Mouse (Mus musculus): Measurements from ENCODE around the gene Gtf2h5. TPM values are rescaled to one million over a fixed set of nuclear protein-coding genes. Genes with fewer than 3 reads are reported as not detected.

Gtf2h5 gene
- polyA plus RNA-seq, 1 experiment from 2014 or later, result 183 TPM

DNA sequence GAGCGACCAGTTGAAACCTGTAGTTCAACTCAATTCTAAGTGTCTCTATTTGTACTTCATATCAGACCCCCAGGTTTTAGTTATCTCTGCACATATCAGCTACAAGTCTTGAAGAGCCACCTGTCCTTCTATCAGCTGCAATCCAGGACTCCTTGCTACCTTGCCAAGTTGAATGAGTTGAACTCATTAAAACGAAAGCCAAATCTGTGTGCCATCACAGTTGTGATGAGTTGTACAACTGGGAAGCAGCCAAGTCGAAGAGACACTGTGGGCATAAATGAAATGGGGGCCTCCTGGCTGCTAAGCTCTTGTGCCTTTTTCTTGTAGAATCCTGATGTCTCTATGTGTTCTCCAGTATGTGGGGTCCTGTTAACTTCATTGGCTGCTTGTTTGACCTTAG, 45.9 kb downstream of the Gtf2h5 start:
- no peak for ATAC-seq (ENCODE audit: insufficient read depth)
- Histone ChIP-seq H3K36me3 (ENCODE audit: insufficient read depth) (peaks cover 27% of the 10 kb centered on the region), H3K4me1 (ENCODE audit: insufficient read depth) (no peaks in the 10 kb centered on the region), H3K4me2 (no peak overlapping the region), H3K27ac (ENCODE audit: low read depth) (no peak overlapping the region), H3K9me3 (ENCODE audit: low read depth, low read length) (no peaks in the 10 kb centered on the region), H3K4me3 (ENCODE audit: low read depth, low read length) (no peak overlapping the region), H3K27me3 (ENCODE audit: insufficient read depth, low read length) (no peaks in the 10 kb centered on the region), H3K9ac (no peak overlapping the region)
- no peak for DNase-seq
- no peak for TF ChIP-seq CTCF (IDR thresholded peaks at IDR 0.05; ENCODE audit: low read depth)
- WGBS, result 93% methylated on average over 3 of the region's 3 CpGs

DNA sequence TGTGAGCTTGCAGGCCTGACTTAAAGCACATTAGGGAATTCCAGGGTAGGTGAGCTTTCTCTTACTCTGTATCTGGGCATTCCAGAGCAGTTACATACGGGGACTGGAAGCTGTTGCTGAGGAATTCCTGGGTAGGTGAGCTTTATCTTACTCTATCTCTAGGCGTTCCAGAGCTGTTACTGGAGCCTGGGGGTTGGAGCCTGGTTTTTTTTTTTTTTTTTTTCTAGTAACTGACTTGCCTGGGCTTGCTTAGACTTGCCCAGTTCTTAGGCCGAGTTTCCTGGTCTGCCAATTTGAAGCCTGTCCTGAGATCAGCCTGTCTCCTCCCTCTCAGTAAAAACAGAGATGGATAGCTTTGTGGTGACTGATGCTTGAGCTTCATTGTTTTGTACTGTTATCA, 48.5 kb downstream of the Gtf2h5 start:
- DNase-seq, result no peak
- H3K4me3 ChIP-seq (ENCODE audit: low read depth, low read length), result no peak overlapping the region
- no peak for TF ChIP-seq CTCF (IDR thresholded peaks at IDR 0.05; ENCODE audit: low read depth)
- no peak for ATAC-seq (ENCODE audit: insufficient read depth)
- 35% methylated on average over 3 of the region's 3 CpGs for WGBS
- H3K27me3 ChIP-seq (ENCODE audit: insufficient read depth, low read length), result no peaks in the 10 kb centered on the region
- H3K4me1 ChIP-seq (ENCODE audit: insufficient read depth), result no peaks in the 10 kb centered on the region
- peaks cover 20% of the 10 kb centered on the region; the same call in 1 of the 2 replicates for H3K36me3 ChIP-seq (ENCODE audit: insufficient read depth)
- H3K9ac ChIP-seq, result no peak overlapping the region
- no peaks in the 10 kb centered on the region for H3K9me3 ChIP-seq (ENCODE audit: low read depth, low read length)
- no peak overlapping the region for H3K27ac ChIP-seq (ENCODE audit: low read depth)
- no peak overlapping the region for H3K4me2 ChIP-seq

DNA sequence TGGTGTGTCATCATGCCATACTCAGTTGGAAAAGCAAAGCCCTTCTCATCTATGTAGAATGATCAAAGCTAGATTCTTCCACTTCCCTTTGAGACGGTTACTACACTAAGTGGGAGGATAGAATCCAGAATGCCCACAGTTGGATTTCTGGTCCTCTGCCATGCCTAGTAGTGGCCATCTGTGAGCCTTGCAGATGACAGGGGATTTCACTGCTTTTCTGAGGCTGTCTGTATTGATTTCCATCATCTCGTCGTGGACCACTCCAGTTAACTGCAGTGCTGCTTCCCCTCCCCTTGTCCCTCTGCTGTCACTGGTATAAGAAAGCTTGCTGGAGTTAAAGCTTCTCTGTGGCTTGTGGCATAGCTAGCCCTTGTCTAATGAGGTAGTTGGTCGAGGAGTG, 49.8 kb downstream of the Gtf2h5 start:
- Histone ChIP-seq H3K4me3 (ENCODE audit: low read depth, low read length) (no peak overlapping the region), H3K36me3 (ENCODE audit: insufficient read depth) (peaks cover 15% of the 10 kb centered on the region; the same call in 1 of the 2 replicates)
- WGBS, result 81% methylated on average over 4 of the region's 4 CpGs

DNA sequence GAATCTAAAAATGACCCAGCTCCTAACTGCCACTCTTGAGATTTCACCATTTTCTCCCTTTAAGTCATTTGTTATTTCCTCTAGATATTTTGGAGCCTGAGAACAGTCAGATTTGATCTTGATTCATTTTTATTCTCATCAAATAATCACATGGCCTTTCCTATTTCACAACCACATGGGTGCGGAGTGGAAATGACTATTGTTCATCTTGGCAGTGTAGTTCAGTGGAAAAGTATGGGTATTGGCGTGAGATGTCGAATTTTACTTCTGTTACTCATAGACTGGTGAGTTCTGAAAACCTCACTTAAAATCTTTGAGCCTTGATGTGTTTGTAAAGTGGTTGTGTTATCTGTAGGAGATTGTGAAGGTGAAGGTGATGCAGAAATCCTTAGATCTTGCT, 51.5 kb downstream of the Gtf2h5 start:
- no peak overlapping the region for H3K27ac ChIP-seq (ENCODE audit: low read depth)
- TF ChIP-seq CTCF (IDR thresholded peaks at IDR 0.05; ENCODE audit: low read depth), result no peak
- H3K4me2 ChIP-seq, result no peak overlapping the region
- no peaks in the 10 kb centered on the region for H3K4me1 ChIP-seq (ENCODE audit: insufficient read depth)
- H3K36me3 ChIP-seq (ENCODE audit: insufficient read depth), result 0 out of 2 replicates have a peak, but pooled peaks cover 10% of the 10 kb centered on the region
- no peaks in the 10 kb centered on the region for H3K9me3 ChIP-seq (ENCODE audit: low read depth, low read length)
- 92% methylated on average over 3 of the region's 3 CpGs for WGBS
- H3K9ac ChIP-seq, result no peak overlapping the region
- no peak overlapping the region for H3K4me3 ChIP-seq (ENCODE audit: low read depth, low read length)
- ATAC-seq (ENCODE audit: insufficient read depth), result no peak
- DNase-seq, result no peak
- no peaks in the 10 kb centered on the region for H3K27me3 ChIP-seq (ENCODE audit: insufficient read depth, low read length)

More for the DNA sequence above, 49.8 kb downstream of the Gtf2h5 start:
- Histone ChIP-seq H3K9ac (no peak overlapping the region), H3K27me3 (ENCODE audit: insufficient read depth, low read length) (no peaks in the 10 kb centered on the region), H3K4me1 (ENCODE audit: insufficient read depth) (no peaks in the 10 kb centered on the region), H3K27ac (ENCODE audit: low read depth) (no peak overlapping the region), H3K9me3 (ENCODE audit: low read depth, low read length) (no peaks in the 10 kb centered on the region), H3K4me2 (no peak overlapping the region)
- DNase-seq (no peak), ATAC-seq (ENCODE audit: insufficient read depth) (no peak)
- no peak for TF ChIP-seq CTCF (IDR thresholded peaks at IDR 0.05; ENCODE audit: low read depth)

Small RNA genes within 50 kb of the gene (microRNA-seq; reads per million reads assigned to microRNA genes)
- gene Gm22774 (ENCODE audit: borderline number of aligned reads), result not detected

Other genes with a start within 250 kb of the Gtf2h5 start
- gene Snx9, start 238.5 kb upstream of the Gtf2h5 start, polyA plus RNA-seq (2014; fragmentation: Nextera tagmentation; extraction: Ambion mirVana), result 37.0 and 38.8 TPM in 2 replicates
- gene Synj2, start 138.5 kb upstream of the Gtf2h5 start, polyA plus RNA-seq (2014; fragmentation: Nextera tagmentation; extraction: Ambion mirVana), result 3.6 TPM in 2 replicates
- 4.7 and 4.8 TPM in 2 replicates for gene Serac1, start within 50 bp of the Gtf2h5 start, polyA plus RNA-seq (2014; fragmentation: Nextera tagmentation; extraction: Ambion mirVana)
- 88.0 and 93.3 TPM in 2 replicates for gene Tulp4, start 26.7 kb downstream of the Gtf2h5 start, polyA plus RNA-seq (2014; fragmentation: Nextera tagmentation; extraction: Ambion mirVana)
- 25.1 and 27.0 TPM in 2 replicates for gene Tmem181a, start 177.1 kb downstream of the Gtf2h5 start, polyA plus RNA-seq (2014; fragmentation: Nextera tagmentation; extraction: Ambion mirVana)
- gene Dynlt1a, start 237.7 kb downstream of the Gtf2h5 start, polyA plus RNA-seq (2014; fragmentation: Nextera tagmentation; extraction: Ambion mirVana), result 18.7 and 19.0 TPM in 2 replicates